Mouse (Mus musculus): ENCODE results near the gene Pex11g.

- TF ChIP-seq POLR2A (IDR thresholded peaks at IDR 0.05; ENCODE audit: insufficient read depth, low read length) (no peak), EP300 (IDR thresholded peaks at IDR 0.05; ENCODE audit: insufficient read depth, low read depth, low read length) (no peak), CTCF (IDR thresholded peaks at IDR 0.05; ENCODE audit: low read depth, low read length) (no peak)
Observed at GRCm38 (mm10) chr8:3502217-3502616, 34.7 kb upstream of the Pex11g start.
